Mouse (Mus musculus) neural tube, embryonic 15.5 days (tissue): ENCODE results near the gene Bcam. TPM values are rescaled to one million over a fixed set of nuclear protein-coding genes. Genes with fewer than 3 reads are reported as not detected.

Source experiments
- ATAC-seq: fragments of 200-750 bp; cut with Nextera tagmentation; 2 replicates; pipeline ENCODE4 v1.8.0; 2017; ENCODE audit warnings: mild to moderate bottlenecking, moderate TSS enrichment, moderate library complexity; ENCODE audit not compliant: low FRiP score
- H3K27ac ChIP-seq: fragments of 300-500 bp; sonication (generic); replicated peaks from 2 replicates; pipeline ENCODE4 v1.5.1; 2015; ENCODE audit warnings: mild to moderate bottlenecking, inconsistent platforms
- H3K27me3 ChIP-seq: fragments of 300-500 bp; sonication (generic); replicated peaks from 2 replicates; pipeline ENCODE4 v1.6.1; 2015; ENCODE audit warnings: inconsistent platforms
- H3K36me3 ChIP-seq: fragments of 300-500 bp; sonication (generic); 2 replicates; pipeline ENCODE4 v1.6.1; 2015; ENCODE audit warnings: inconsistent platforms
- H3K4me1 ChIP-seq: fragments of 300-500 bp; sonication (generic); 2 replicates; pipeline ENCODE4 v1.6.1; 2015; ENCODE audit warnings: inconsistent platforms
- H3K4me2 ChIP-seq: fragments of 300-500 bp; sonication (generic); 2 replicates; pipeline ENCODE4 v1.6.1; 2015; ENCODE audit warnings: inconsistent platforms, mild to moderate bottlenecking, moderate library complexity
- H3K4me3 ChIP-seq: fragments of 300-500 bp; sonication (generic); replicated peaks from 2 replicates; pipeline ENCODE4 v1.5.1; 2015; ENCODE audit warnings: mild to moderate bottlenecking, inconsistent platforms
- H3K9ac ChIP-seq: fragments of 300-500 bp; sonication (generic); replicated peaks from 2 replicates; pipeline ENCODE4 v1.6.1; 2015; ENCODE audit warnings: mild to moderate bottlenecking, inconsistent platforms
- H3K9me3 ChIP-seq: fragments of 300-500 bp; sonication (generic); replicated peaks from 2 replicates; pipeline ENCODE4 v1.6.1; 2016; ENCODE audit warnings: inconsistent platforms
- WGBS: fragments of 180-500 bp; shearing (Covaris S2); methylation state at CpG from one replicate; pipeline ENCODE4 v1.1.7; 2015; ENCODE audit warnings: mixed read lengths; 5-methylcytosine and 5-hydroxymethylcytosine counted together
- polyA plus RNA-seq: library from polyadenylated mRNA; unstranded; fragments of >200 nt; fragmentation: Nextera tagmentation; extraction: Ambion mirVana; gene quantifications from 2 replicates; pipeline ENCODE4 v1.2.1, GENCODE M21; 2015

Gene Bcam
- polyA plus RNA-seq, 1 experiment from 2014 or later: 26.3 TPM

- no peaks in the 10 kb centered on the region; the same call in 1 of the 2 replicates for H3K9me3 ChIP-seq
- H3K36me3 ChIP-seq: peaks cover 31% of the 10 kb centered on the region
- H3K27ac ChIP-seq: peak overlapping the region; percentile 93
- peak overlapping the region; percentile 66 for H3K4me2 ChIP-seq
- 5% methylated on average over 18 of the region's 18 CpGs for WGBS
- no peak for ATAC-seq
- H3K27me3 ChIP-seq: no peaks in the 10 kb centered on the region
- peak overlapping the region; percentile 56 for H3K9ac ChIP-seq
- peak overlapping the region; percentile 42 for H3K4me3 ChIP-seq
- H3K4me1 ChIP-seq: peaks cover 24% of the 10 kb centered on the region
These were observed 54.6 kb downstream of the Bcam start for GRCm38 (mm10) chr7:19716055-19716682.

DNA sequence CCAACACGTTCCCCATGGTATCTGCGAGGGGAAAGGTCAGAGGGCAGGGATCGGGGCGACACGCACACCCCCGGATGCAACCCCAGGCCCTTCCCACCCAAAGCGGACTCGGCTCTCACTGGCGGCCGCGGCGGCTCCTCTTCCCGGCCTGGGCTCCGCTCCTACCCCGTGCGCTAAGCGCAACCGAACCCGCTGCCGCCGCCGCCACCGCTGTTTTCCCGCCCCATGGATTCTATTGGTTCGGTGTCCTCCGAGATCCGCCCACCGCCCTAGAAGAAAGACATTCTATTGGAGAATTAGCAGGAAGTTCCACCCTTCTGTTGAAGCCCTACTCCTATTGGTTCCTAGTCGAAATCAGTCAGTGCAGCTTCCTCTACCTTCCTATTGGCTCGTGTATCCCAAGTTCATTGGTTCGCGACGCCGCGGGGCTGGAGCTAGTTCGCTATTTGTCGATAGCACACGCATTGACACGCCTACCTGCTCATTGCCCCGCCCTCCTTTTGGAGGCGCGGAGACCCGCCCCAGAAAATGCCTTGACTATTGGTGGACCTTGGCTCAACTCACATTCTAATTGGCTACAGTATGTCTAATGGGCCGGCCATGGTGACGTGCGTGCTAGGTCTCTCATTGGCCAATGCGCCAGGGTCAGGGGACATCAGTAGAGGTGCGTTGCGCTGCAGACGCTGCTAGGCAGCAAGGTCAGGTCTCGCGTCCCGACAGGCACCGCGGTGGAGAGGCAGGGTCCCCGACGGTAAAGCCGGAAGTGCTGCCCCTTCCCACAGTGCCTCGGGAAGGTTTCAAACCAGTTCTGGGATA, 55.4 kb downstream of the Bcam start, which contains the start of gene Tomm40:
TSS of gene Tomm40 (minus strand) at position 200 of the 816 bp plus-strand sequence.
- Histone ChIP-seq H3K9me3 (no peaks in the 10 kb centered on the region), H3K27me3 (no peaks in the 10 kb centered on the region), H3K9ac (peak within 1 kb of the TSS; percentile 96), H3K27ac (peak within 1 kb of the TSS; percentile 93), H3K36me3 (peaks cover 30% of the 10 kb centered on the region), H3K4me3 (peak within 1 kb of the TSS; percentile 99), H3K4me2 (peak within 1 kb of the TSS; percentile 95), H3K4me1 (peaks cover 24% of the 10 kb centered on the region)
- ATAC-seq: peak; percentile 97
- under 1% methylated on average over 57 of the region's 59 CpGs for WGBS

DNA sequence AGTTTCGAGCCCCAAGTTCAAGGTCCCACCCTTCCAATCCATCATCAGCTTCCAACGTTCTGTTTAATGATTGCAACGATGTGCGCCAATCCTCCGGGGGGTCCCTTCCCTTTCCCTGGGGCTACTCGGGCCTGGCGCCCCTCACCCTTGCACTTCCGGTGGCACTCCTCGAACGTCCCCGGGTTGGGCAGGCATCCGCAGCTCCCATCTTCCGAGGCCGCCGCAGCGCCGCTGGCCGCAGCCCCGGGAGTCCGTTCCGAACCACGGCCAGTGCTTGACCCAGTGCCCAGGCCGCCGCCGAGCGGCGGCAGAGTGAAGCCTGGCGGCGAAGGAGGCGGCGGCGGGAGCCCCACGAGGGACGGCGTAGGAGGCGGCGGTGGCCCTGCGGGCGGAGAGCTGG, 56.0 kb downstream of the Bcam start:
- Histone ChIP-seq H3K9me3 (no peaks in the 10 kb centered on the region), H3K36me3 (peaks cover 34% of the 10 kb centered on the region), H3K27me3 (no peaks in the 10 kb centered on the region), H3K4me2 (peak overlapping the region; percentile 95), H3K9ac (peak overlapping the region; percentile 96), H3K4me1 (peaks cover 24% of the 10 kb centered on the region), H3K4me3 (peak overlapping the region; percentile 99), H3K27ac (peak overlapping the region; percentile 85)
- under 1% methylated on average over 34 of the region's 39 CpGs for WGBS
- ATAC-seq: peak; percentile 0; the same call in 1 of the 2 replicates

DNA sequence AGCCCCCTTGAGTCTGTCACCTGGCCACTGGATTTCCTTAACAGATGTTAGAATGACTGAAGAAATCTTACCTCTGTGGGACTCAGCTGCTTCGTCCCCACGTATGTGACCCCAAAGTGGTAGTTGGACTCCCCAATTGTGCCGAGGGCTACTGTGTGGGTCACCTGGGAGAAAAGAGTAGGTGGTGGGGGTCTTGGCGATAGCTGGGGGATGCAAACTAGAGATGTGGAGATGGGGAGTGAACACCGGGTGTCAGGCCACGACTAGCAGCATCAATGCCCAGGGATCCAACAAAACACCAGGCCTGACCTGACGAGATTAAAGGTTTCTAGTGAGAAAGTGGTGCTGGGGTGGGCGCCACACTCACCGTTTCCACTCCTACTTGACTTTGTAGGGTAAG, 57.2 kb downstream of the Bcam start:
- Histone ChIP-seq H3K27me3 (no peaks in the 10 kb centered on the region), H3K4me3 (no peak overlapping the region), H3K4me1 (peaks cover 24% of the 10 kb centered on the region), H3K4me2 (no peak overlapping the region), H3K9me3 (no peaks in the 10 kb centered on the region), H3K36me3 (peaks cover 43% of the 10 kb centered on the region), H3K27ac (no peak overlapping the region), H3K9ac (no peak overlapping the region)
- 94% methylated on average over 9 of the region's 9 CpGs for WGBS
- no peak for ATAC-seq

- H3K4me2 ChIP-seq: no peak overlapping the region
- H3K4me1 ChIP-seq: peaks cover 24% of the 10 kb centered on the region
- 68% methylated on average over 4 of the region's 4 CpGs for WGBS
- H3K36me3 ChIP-seq: peaks cover 46% of the 10 kb centered on the region
- H3K27ac ChIP-seq: no peak overlapping the region
- H3K27me3 ChIP-seq: no peaks in the 10 kb centered on the region
- H3K9ac ChIP-seq: no peak overlapping the region
- no peaks in the 10 kb centered on the region for H3K9me3 ChIP-seq
- ATAC-seq: no peak
- no peak overlapping the region for H3K4me3 ChIP-seq
These were observed 57.6 kb downstream of the Bcam start for GRCm38 (mm10) chr7:19713196-19713595.

DNA sequence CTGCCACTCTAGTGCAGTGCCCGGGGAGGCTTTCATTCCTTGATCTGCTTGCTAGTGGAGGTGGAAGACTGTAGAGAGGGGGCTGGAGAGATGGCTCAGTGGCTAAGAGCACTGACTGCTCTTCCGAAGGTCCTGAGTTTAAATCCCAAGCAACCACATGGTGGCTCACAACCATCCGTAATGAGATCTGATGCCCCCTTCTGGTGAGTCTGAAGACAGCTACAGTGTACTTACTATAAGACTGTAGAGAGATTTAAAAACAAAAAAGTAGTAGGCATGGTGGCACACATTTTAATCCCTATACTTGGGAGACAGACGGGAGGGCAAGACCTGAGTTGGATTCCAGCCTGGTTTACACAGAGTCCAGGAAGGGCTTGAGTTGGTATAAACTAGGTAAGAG, 58.4 kb downstream of the Bcam start:
- no peak overlapping the region for H3K4me2 ChIP-seq
- no peak for ATAC-seq
- 77% methylated on average over 4 of the region's 4 CpGs for WGBS

GRCm38 (mm10) chr7:19710650-19711049, 60.2 kb downstream of the Bcam start:
- Histone ChIP-seq H3K4me1 (peaks cover 16% of the 10 kb centered on the region), H3K4me3 (no peak overlapping the region), H3K4me2 (no peak overlapping the region), H3K36me3 (peaks cover 59% of the 10 kb centered on the region), H3K9me3 (no peaks in the 10 kb centered on the region), H3K9ac (no peak overlapping the region), H3K27ac (no peak overlapping the region), H3K27me3 (no peaks in the 10 kb centered on the region)
- ATAC-seq: no peak
- WGBS: 91% methylated on average over 10 of the region's 10 CpGs

More for the DNA sequence above, 58.4 kb downstream of the Bcam start:
- Histone ChIP-seq H3K4me3 (no peak overlapping the region), H3K4me1 (peaks cover 24% of the 10 kb centered on the region), H3K27ac (no peak overlapping the region), H3K36me3 (peaks cover 52% of the 10 kb centered on the region), H3K9ac (no peak overlapping the region), H3K27me3 (no peaks in the 10 kb centered on the region), H3K9me3 (no peaks in the 10 kb centered on the region)

Other genes starting within 250 kb of the Bcam start
- gene Ppp1r37, start 207.9 kb downstream of the Bcam start, polyA plus RNA-seq: 41.0 and 42.3 TPM in 2 replicates
- gene Zfp296, start 193.7 kb downstream of the Bcam start, polyA plus RNA-seq: 0.23 and 0.61 TPM in 2 replicates
- 145 and 154 TPM in 2 replicates for gene Gemin7, start 193.4 kb downstream of the Bcam start, polyA plus RNA-seq
- gene Clasrp, start 166.5 kb downstream of the Bcam start, polyA plus RNA-seq: 51.0 and 61.5 TPM in 2 replicates
- gene Relb, start 141.6 kb downstream of the Bcam start, polyA plus RNA-seq: 9.6 and 12.8 TPM in 2 replicates
- gene Clptm1, start 106.0 kb downstream of the Bcam start, polyA plus RNA-seq: 128 and 140 TPM in 2 replicates
- gene Apoc2, start 93.1 kb downstream of the Bcam start, polyA plus RNA-seq: 1.8 TPM in 2 replicates
- not detected in 2 replicates for gene Gm44805, start 89.6 kb downstream of the Bcam start, polyA plus RNA-seq
- 0.38 and 0.75 TPM in 2 replicates for gene Apoc4, start 89.5 kb downstream of the Bcam start, polyA plus RNA-seq
- gene Apoc1, start 78.4 kb downstream of the Bcam start, polyA plus RNA-seq: 6.5 and 7.3 TPM in 2 replicates
- gene Apoe, start 71.8 kb downstream of the Bcam start, polyA plus RNA-seq: 643 and 683 TPM in 2 replicates
- 155 and 171 TPM in 2 replicates for gene Tomm40, start 55.6 kb downstream of the Bcam start, polyA plus RNA-seq
- 56.5 and 68.7 TPM in 2 replicates for gene Nectin2, start 20.5 kb downstream of the Bcam start, polyA plus RNA-seq
- 0.69 and 2.2 TPM in 2 replicates for gene Cblc, start 25.8 kb upstream of the Bcam start, polyA plus RNA-seq
- 1.2 and 5.2 TPM in 2 replicates for gene Bcl3, start 51.8 kb upstream of the Bcam start, polyA plus RNA-seq
- 14.3 and 17.3 TPM in 2 replicates for gene Gm19345, start 81.0 kb upstream of the Bcam start, polyA plus RNA-seq
- gene Ceacam16, start 90.3 kb upstream of the Bcam start, polyA plus RNA-seq: 0.69 and 1.2 TPM in 2 replicates
- not detected in 2 replicates for gene Ceacam19, start 116.9 kb upstream of the Bcam start, polyA plus RNA-seq
- 12.0 and 12.5 TPM in 2 replicates for gene Pvr, start 150.1 kb upstream of the Bcam start, polyA plus RNA-seq
- gene Igsf23, start 179.7 kb upstream of the Bcam start, polyA plus RNA-seq: 0.12 and 0.43 TPM in 2 replicates
- not detected in 2 replicates for gene Ceacam20, start 194.4 kb upstream of the Bcam start, polyA plus RNA-seq
- not detected in 2 replicates for gene Nlrp9b, start 220.4 kb upstream of the Bcam start, polyA plus RNA-seq